Mouse (Mus musculus) lung, postnatal 0 days (tissue): ENCODE data around the gene Gm42715.

ENCODE experiments used
- CTCF ChIP-seq: IDR thresholded peaks from 2 replicates; pipeline ENCODE4 v1.5.1; 2016; ENCODE audit warnings: antibody characterized with exemption, mild to moderate bottlenecking
- EP300 ChIP-seq: IDR thresholded peaks from 2 replicates; pipeline ENCODE4 v1.6.1; 2016; ENCODE audit warnings: antibody characterized with exemption, mild to moderate bottlenecking, control low read depth

DNA sequence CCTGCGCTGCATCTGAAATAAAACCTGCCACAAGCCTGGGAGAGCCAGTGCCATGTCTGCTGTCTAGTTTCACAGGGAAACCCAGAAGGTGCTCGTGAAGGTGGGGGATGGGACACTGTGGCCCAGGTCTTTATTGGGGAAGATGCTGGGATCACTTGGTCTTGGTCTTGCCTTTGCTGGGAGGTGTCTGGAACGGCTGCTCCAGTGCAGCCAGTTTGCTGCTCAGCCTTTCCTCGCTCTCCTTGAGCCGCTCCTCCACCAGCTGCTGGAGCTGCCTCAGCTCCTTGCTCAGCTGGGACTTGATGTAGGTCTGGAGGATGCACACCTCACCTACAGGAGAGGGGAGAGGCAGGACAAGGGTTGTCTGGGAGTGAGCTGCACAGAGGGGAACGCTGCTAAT, 63.9 kb downstream of the Gm42715 start:
- TF ChIP-seq CTCF: no peak
- TF ChIP-seq EP300: no peak
